Mouse (Mus musculus): ENCODE results near the gene Agbl5.

- TF ChIP-seq POLR2A (IDR thresholded peaks at IDR 0.05; ENCODE audit: borderline replicate concordance, extremely low read depth, insufficient read depth, insufficient read length, poor library complexity, severe bottlenecking) (no peak), CTCF (IDR thresholded peaks at IDR 0.05; ENCODE audit: borderline replicate concordance, extremely low read depth, insufficient read depth, insufficient read length) (no peak)
These were observed 21.6 kb upstream of the Agbl5 start for GRCm38 (mm10) chr5:30866871-30867270.
